9 mouse cellular contexts compared by ENCODE assay signal in the genomic region with DNA sequence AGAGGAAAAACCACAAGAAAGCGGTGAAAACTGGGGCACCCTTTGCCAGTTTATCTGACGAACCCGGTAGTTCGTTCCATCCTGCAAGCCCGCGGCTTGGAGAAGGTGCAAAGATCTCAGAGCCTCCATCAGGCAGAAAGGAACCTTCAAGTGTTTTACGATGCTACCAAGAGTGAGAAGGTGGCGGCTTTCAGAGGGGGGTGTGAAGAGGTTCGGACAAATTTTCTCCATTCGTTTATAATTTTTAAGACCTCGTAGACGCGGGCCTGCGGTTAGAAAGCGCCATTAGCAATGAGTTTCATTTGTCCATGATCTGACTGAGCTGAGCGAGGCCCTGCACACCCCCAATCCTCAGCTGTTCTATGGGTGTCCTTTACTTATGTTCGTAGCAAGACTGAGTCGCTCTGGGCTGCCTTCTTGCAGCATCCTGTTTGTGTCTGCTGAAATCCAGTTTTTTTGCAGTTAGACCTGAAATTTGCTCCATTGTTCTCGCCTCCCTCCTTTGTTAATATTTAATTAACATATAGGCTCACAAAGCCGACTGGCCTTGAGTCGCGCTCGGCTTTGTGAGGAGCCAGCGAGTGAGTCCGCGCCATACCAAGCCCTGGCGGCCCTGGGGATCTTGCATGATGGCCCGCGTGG. TPM values are rescaled to one million over a fixed set of nuclear protein-coding genes. Genes with fewer than 3 reads are reported as not detected.
DNase-seq lines count a peak whose midpoint lies in the region; ATAC-seq and TF ChIP-seq lines count a peak whose summit lies in the region.
"Had no signal": no experiment of that assay in that cellular context is flagged by ENCODE, and none has a peak within 500 bp of the region (broad histone marks: within the 10 kb centered on the region; RNA-seq: fewer than 3 reads in every experiment).

No protein-coding gene starts in this region.

- ATAC-seq in heart, embryonic 11.5 days (replicated peaks; ENCODE audit: insufficient number of reproducible peaks, low FRiP score, low TSS enrichment): no peak
- no peak for ATAC-seq in heart, embryonic 15.5 days (replicated peaks; ENCODE audit: insufficient number of reproducible peaks, insufficient read depth, low FRiP score, low read depth)
- ATAC-seq in liver, postnatal 0 days: no peak
- no peak for ATAC-seq in megakaryocyte progenitor cell, adult 5-6 weeks (replicated peaks; ENCODE audit: poor library complexity)

- peak overlapping the region; percentile 16 for H3K4me3 ChIP-seq in heart, embryonic 11.5 days (ENCODE audit: low read depth, low read length)
- H3K4me3 ChIP-seq in heart, embryonic 15.5 days: peak overlapping the region; percentile 25
- peak overlapping the region; percentile 31 for H3K4me3 ChIP-seq in liver, postnatal 0 days (ENCODE audit: low read depth, low read length)

- H3K4me1 ChIP-seq in heart, embryonic 11.5 days (ENCODE audit: control insufficient read depth, insufficient read depth, low read length): peaks cover 8% of the 10 kb centered on the region; the same call in 1 of the 2 replicates
- H3K4me1 ChIP-seq in heart, embryonic 15.5 days (replicated peaks): peaks cover 37% of the 10 kb centered on the region
- H3K4me1 ChIP-seq in liver, postnatal 0 days (ENCODE audit: insufficient read depth): peaks cover 8% of the 10 kb centered on the region; the same call in 1 of the 2 replicates

- no peaks in the 10 kb centered on the region for H3K36me3 ChIP-seq in heart, embryonic 11.5 days (ENCODE audit: control insufficient read depth, insufficient read depth, low read length)
- no peaks in the 10 kb centered on the region for H3K36me3 ChIP-seq in heart, embryonic 15.5 days
- no peaks in the 10 kb centered on the region for H3K36me3 ChIP-seq in liver, postnatal 0 days (replicated peaks; ENCODE audit: insufficient read depth, low read length)

- DNase-seq in heart, postnatal 25 days (ENCODE audit: low spot score): no peak
- DNase-seq in R1 (ENCODE audit: low read depth, low spot score): peak; percentile 73
- DNase-seq in liver, postnatal 0 days: no peak
- DNase-seq in layer of hippocampus, postnatal 25 days (ENCODE audit: extremely low spot score in 1 of 2, low spot score in 1 of 2): no peak
- DNase-seq in gastrocnemius, postnatal 4 days (ENCODE audit: low spot score in 2 of 2): no peak

- intact Hi-C loops in heart, postnatal 25 days (cut with DNase I): no loop called here

- no peak overlapping the region for H3K4me2 ChIP-seq in heart, embryonic 11.5 days
- H3K4me2 ChIP-seq in heart, embryonic 15.5 days: peak overlapping the region; percentile 44
- peak overlapping the region; percentile 60 for H3K4me2 ChIP-seq in liver, postnatal 0 days (ENCODE audit: low read depth, low read length)

- no peak overlapping the region for H3K27ac ChIP-seq in heart, embryonic 11.5 days (ENCODE audit: low read depth, low read length)
- H3K27ac ChIP-seq in heart, embryonic 15.5 days: no peak overlapping the region
- no peak overlapping the region for H3K27ac ChIP-seq in liver, postnatal 0 days (ENCODE audit: low read depth)

- H3K9me3 ChIP-seq in heart, embryonic 11.5 days (replicated peaks; ENCODE audit: control insufficient read depth, low read length): no peaks in the 10 kb centered on the region
- no peaks in the 10 kb centered on the region for H3K9me3 ChIP-seq in heart, embryonic 15.5 days (replicated peaks)
- H3K9me3 ChIP-seq in liver, postnatal 0 days (ENCODE audit: low read length): no peaks in the 10 kb centered on the region

- WGBS in heart, embryonic 11.5 days (ENCODE audit: insufficient replicate concordance): 2% methylated on average over 29 of the region's 29 CpGs
- 3% methylated on average over 29 of the region's 29 CpGs for WGBS in heart, embryonic 15.5 days
- WGBS in liver, postnatal 0 days (ENCODE audit: insufficient replicate concordance): 2% methylated on average over 29 of the region's 29 CpGs

- peaks cover 91% of the 10 kb centered on the region for H3K27me3 ChIP-seq in heart, embryonic 11.5 days (ENCODE audit: control insufficient read depth, insufficient read depth, low read length)
- peaks cover 96% of the 10 kb centered on the region for H3K27me3 ChIP-seq in heart, embryonic 15.5 days
- peaks cover 84% of the 10 kb centered on the region for H3K27me3 ChIP-seq in liver, postnatal 0 days (ENCODE audit: insufficient read depth, low read length)

- no peak for TF ChIP-seq EP300 in liver, postnatal 0 days (IDR thresholded peaks at IDR 0.05; ENCODE audit: low read depth)

- H3K9ac ChIP-seq in heart, embryonic 11.5 days (ENCODE audit: low read depth, low read length): no peak overlapping the region
- no peak overlapping the region for H3K9ac ChIP-seq in heart, embryonic 15.5 days
- no peak overlapping the region for H3K9ac ChIP-seq in liver, postnatal 0 days (replicated peaks)

- no peak for TF ChIP-seq CTCF in liver, postnatal 0 days (IDR thresholded peaks at IDR 0.05; ENCODE audit: low read depth)

RNA-seq across cellular contexts. Expression of a gene that starts 2.2 kb away (rescaled TPM):
- polyA plus RNA-seq in heart, embryonic 11.5 days (2014; fragmentation: Nextera tagmentation; extraction: Ambion mirVana): not detected in 2 replicates
- total RNA-seq in heart, postnatal 25 days (2021): not detected
- not detected in 2 replicates for polyA plus RNA-seq in heart, embryonic 15.5 days (2015; fragmentation: Nextera tagmentation; extraction: Ambion mirVana)
- polyA plus RNA-seq in liver, postnatal 0 days (2015; fragmentation: Nextera tagmentation; extraction: Ambion mirVana): not detected in 2 replicates
- not detected in 2 replicates for total RNA-seq in megakaryocyte progenitor cell, adult 5-6 weeks (2015)
- not detected in 2 replicates for total RNA-seq in megakaryocyte progenitor cell, adult 5-6 weeks (2017)
- under 1 TPM; 0.34 to 0.56 TPM for total RNA-seq in layer of hippocampus, postnatal 25 days (2021)
- total RNA-seq in gastrocnemius, postnatal 4 days (2021): under 1 TPM in 1 of 2 experiments, not detected in 1; 0.18 TPM
- total RNA-seq: neutrophil, adult 5-6 weeks had no signal
